Mouse (Mus musculus) lung, adult 2 months (tissue): ENCODE measurements at regions not wholly inside any gene's neighbourhood (a gene's known extent, or its start where the extent isn't known, plus 50 kb on each side); places are given as distances from the start of the nearest gene placed in this dataset.

Experiments used
- DNase-seq: peaks from one replicate; pipeline ENCODE4 v3.0.0; 2022
- H3K4me1 ChIP-seq: fragments of 200-500 bp; 2 replicates; pipeline ENCODE4 v1.6.1; 2011; ENCODE audit warnings: low read length; ENCODE audit not compliant: control insufficient read depth, insufficient read depth
- H3K4me3 ChIP-seq: fragments of 200-500 bp; replicated peaks from 2 replicates; pipeline ENCODE3; 2011; ENCODE audit warnings: low read depth, mild to moderate bottlenecking, control low read depth, low read length; ENCODE audit errors: extremely low read depth
- CTCF ChIP-seq: fragments of 200-500 bp; IDR thresholded peaks from 2 replicates; pipeline ENCODE4 v1.5.1; 2011; ENCODE audit warnings: mild to moderate bottlenecking, low read length, control low read depth; ENCODE audit not compliant: insufficient read depth
- POLR2A ChIP-seq: fragments of 200-500 bp; IDR thresholded peaks from 2 replicates; pipeline ENCODE4 v1.6.1; 2011; ENCODE audit warnings: low read depth, mild to moderate bottlenecking, control low read depth, low read length, borderline replicate concordance; ENCODE audit errors: extremely low read depth
- WGBS: fragments of 180-500 bp; shearing (Covaris S2); methylation state at CpG from one replicate; pipeline ENCODE4 v1.1.7; 2018; 5-methylcytosine and 5-hydroxymethylcytosine counted together

- TF ChIP-seq CTCF (no peak), POLR2A (no peak)
- 50% methylated on average over 10 of the region's 10 CpGs for WGBS
- no peak overlapping the region for H3K4me3 ChIP-seq
- DNase-seq = no peak
- peaks cover 3% of the 10 kb centered on the region; the same call in 1 of the 2 replicates for H3K4me1 ChIP-seq
These were observed 354.3 kb downstream of the 1700129C05Rik start for GRCm38 (mm10) chr14:58788190-58788945.

- Histone ChIP-seq H3K4me3 (no peak overlapping the region), H3K4me1 (peaks cover 3% of the 10 kb centered on the region; the same call in 1 of the 2 replicates)
- TF ChIP-seq CTCF (no peak), POLR2A (no peak)
- WGBS = 64% methylated on average over 2 of the region's 2 CpGs
- no peak for DNase-seq
These were observed 355.1 kb downstream of the 1700129C05Rik start for GRCm38 (mm10) chr14:58787618-58788017.

GRCm38 (mm10) chr14:58786791-58787491 is 355.8 kb downstream of the 1700129C05Rik start:
- WGBS = 83% methylated on average over 4 of the region's 4 CpGs
- DNase-seq = no peak
- Histone ChIP-seq H3K4me3 (no peak overlapping the region), H3K4me1 (peaks cover 3% of the 10 kb centered on the region; the same call in 1 of the 2 replicates)
- no peak for TF ChIP-seq CTCF
- TF ChIP-seq POLR2A = no peak

GRCm38 (mm10) chr14:58783201-58783600 is 359.5 kb downstream of the 1700129C05Rik start:
- no peak for TF ChIP-seq CTCF
- no peak for TF ChIP-seq POLR2A
- WGBS = 15% methylated on average over 1 of the region's 1 CpGs

GRCm38 (mm10) chr14:58780306-58780705 is 362.4 kb downstream of the 1700129C05Rik start:
- DNase-seq = no peak
- no peak for TF ChIP-seq CTCF
- no peak for TF ChIP-seq POLR2A
- no peaks in the 10 kb centered on the region for H3K4me1 ChIP-seq
- WGBS = 87% methylated on average over 4 of the region's 4 CpGs
- no peak overlapping the region for H3K4me3 ChIP-seq

More at GRCm38 (mm10) chr14:58783201-58783600, 359.5 kb downstream of the 1700129C05Rik start:
- no peaks in the 10 kb centered on the region; the same call in 1 of the 2 replicates for H3K4me1 ChIP-seq
- no peak for DNase-seq
- H3K4me3 ChIP-seq = no peak overlapping the region

GRCm38 (mm10) chr14:58778675-58779074 is 364.0 kb downstream of the 1700129C05Rik start:
- DNase-seq = no peak
- no peaks in the 10 kb centered on the region for H3K4me1 ChIP-seq
- no peak overlapping the region for H3K4me3 ChIP-seq
- WGBS = 61% methylated on average over 4 of the region's 4 CpGs
- TF ChIP-seq CTCF = no peak
- no peak for TF ChIP-seq POLR2A

- WGBS = 93% methylated on average over 2 of the region's 2 CpGs
- TF ChIP-seq POLR2A = no peak
- no peak for TF ChIP-seq CTCF
- Histone ChIP-seq H3K4me1 (no peaks in the 10 kb centered on the region), H3K4me3 (no peak overlapping the region)
- DNase-seq = no peak
These were observed 381.4 kb downstream of the 1700129C05Rik start for GRCm38 (mm10) chr14:58761291-58761690.

GRCm38 (mm10) chr14:58759759-58760158 is 382.9 kb downstream of the 1700129C05Rik start:
- Histone ChIP-seq H3K4me3 (no peak overlapping the region), H3K4me1 (no peaks in the 10 kb centered on the region)
- TF ChIP-seq CTCF = no peak
- no peak for TF ChIP-seq POLR2A
- DNase-seq = no peak
- WGBS = 87% methylated on average over 4 of the region's 4 CpGs

- no peak for DNase-seq
- TF ChIP-seq CTCF (no peak), POLR2A (no peak)
- Histone ChIP-seq H3K4me1 (no peaks in the 10 kb centered on the region), H3K4me3 (no peak overlapping the region)
- WGBS = 90% methylated on average over 7 of the region's 7 CpGs
These were observed 388.9 kb downstream of the 1700129C05Rik start for GRCm38 (mm10) chr14:58753781-58754180.
